Mouse (Mus musculus): ENCODE results near the gene Zcchc8. TPM values are rescaled to one million over a fixed set of nuclear protein-coding genes. Genes with fewer than 3 reads are reported as not detected.

Gene Zcchc8
- polyA plus RNA-seq, 1 experiment from 2014 or later, result 27.3 TPM

DNA sequence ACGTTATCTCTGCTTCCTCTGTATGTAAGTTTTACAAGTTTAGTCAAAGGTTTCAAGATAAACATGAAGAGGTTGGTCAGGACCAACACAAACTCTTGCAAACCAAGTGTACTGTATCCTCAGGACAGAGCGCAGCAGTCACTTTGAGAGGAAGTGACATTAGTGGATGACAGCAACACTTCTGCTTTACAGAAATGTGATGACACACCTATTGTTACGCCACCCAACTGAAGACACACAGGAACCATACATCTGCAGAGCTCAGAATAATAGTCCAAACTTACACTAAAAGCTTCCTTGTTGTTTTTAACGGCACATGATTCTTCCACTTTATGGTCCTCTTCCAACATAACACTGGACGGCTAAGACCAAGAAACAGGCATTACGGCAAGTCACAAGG lies 7.1 kb downstream of the Zcchc8 start:
- Histone ChIP-seq H3K27ac (replicated peaks) (no peak overlapping the region), H3K4me2 (replicated peaks; ENCODE audit: low read depth) (no peak overlapping the region), H3K9me3 (ENCODE audit: control insufficient read depth, low read length) (no peaks in the 10 kb centered on the region), H3K4me3 (ENCODE audit: low read depth, low read length) (no peak overlapping the region), H3K36me3 (ENCODE audit: control insufficient read depth, insufficient read depth, low read length) (peaks cover 10% of the 10 kb centered on the region), H3K4me1 (replicated peaks; ENCODE audit: control insufficient read depth, insufficient read depth) (no peaks in the 10 kb centered on the region), H3K9ac (ENCODE audit: low read length) (no peak overlapping the region), H3K27me3 (ENCODE audit: control insufficient read depth, insufficient read depth, low read length) (no peaks in the 10 kb centered on the region)
- no peak for TF ChIP-seq CTCF (IDR thresholded peaks at IDR 0.05; ENCODE audit: low read depth)
- TF ChIP-seq EP300 (optimal IDR thresholded peaks at IDR 0.05), result no peak
- ATAC-seq (ENCODE audit: low FRiP score, low TSS enrichment), result no peak
- no peak for DNase-seq (ENCODE audit: low spot score)
- 90% methylated on average over 6 of the region's 6 CpGs for WGBS

DNA sequence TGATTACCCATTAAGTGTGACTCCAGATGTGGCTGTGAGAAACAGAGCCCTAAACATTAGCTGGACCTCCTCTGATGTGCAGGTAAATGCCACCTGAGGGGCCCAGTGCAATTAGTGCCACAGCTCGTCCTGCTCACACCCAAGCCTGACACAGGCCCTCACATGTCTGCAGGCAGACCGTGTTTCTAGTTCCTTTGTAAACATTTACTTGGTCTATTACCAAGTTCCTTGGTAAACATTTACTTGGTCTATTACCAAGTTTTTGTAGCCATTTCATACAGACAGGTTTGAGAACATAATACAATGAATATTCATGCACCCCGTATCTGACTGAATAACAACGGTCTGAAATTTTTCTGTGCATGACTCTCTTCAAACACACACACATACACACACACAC lies 11.3 kb downstream of the Zcchc8 start:
- H3K4me1 ChIP-seq (replicated peaks; ENCODE audit: control insufficient read depth, insufficient read depth), result no peaks in the 10 kb centered on the region
- TF ChIP-seq CTCF (IDR thresholded peaks at IDR 0.05; ENCODE audit: low read depth) (no peak), EP300 (optimal IDR thresholded peaks at IDR 0.05) (no peak)
- ATAC-seq (ENCODE audit: low FRiP score, low TSS enrichment) (peak; percentile 77), DNase-seq (ENCODE audit: low spot score) (peak; percentile 53)
- no peak overlapping the region for H3K4me3 ChIP-seq (ENCODE audit: low read depth, low read length)
- H3K27ac ChIP-seq (replicated peaks), result no peak overlapping the region
- WGBS, result 42% methylated on average over 4 of the region's 4 CpGs
- peaks cover 24% of the 10 kb centered on the region for H3K36me3 ChIP-seq (ENCODE audit: control insufficient read depth, insufficient read depth, low read length)
- no peaks in the 10 kb centered on the region for H3K9me3 ChIP-seq (ENCODE audit: control insufficient read depth, low read length)
- H3K27me3 ChIP-seq (ENCODE audit: control insufficient read depth, insufficient read depth, low read length), result no peaks in the 10 kb centered on the region
- H3K9ac ChIP-seq (ENCODE audit: low read length), result no peak overlapping the region
- no peak overlapping the region for H3K4me2 ChIP-seq (replicated peaks; ENCODE audit: low read depth)

DNA sequence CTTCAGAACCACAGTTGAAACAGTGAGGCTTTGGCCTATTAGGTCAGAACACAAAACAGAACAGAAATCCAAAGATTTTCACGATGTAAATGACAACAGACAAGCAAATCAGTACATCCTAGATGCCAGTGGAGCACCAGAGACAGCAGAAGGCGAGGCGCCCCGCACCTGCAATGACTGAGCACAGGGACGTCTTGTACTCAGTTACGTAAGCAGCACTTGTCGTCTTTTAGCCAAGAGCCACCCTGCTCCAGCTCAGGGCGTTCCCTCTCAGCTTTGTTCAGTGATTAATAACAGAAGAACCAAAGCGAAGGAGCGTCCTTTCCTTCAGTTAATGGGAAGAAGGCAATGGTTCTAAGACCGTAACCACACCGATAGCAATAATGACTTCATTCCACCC lies 12.3 kb downstream of the Zcchc8 start:
- H3K27me3 ChIP-seq (ENCODE audit: control insufficient read depth, insufficient read depth, low read length), result no peaks in the 10 kb centered on the region
- TF ChIP-seq EP300 (optimal IDR thresholded peaks at IDR 0.05) (no peak), CTCF (IDR thresholded peaks at IDR 0.05; ENCODE audit: low read depth) (no peak)
- H3K4me3 ChIP-seq (ENCODE audit: low read depth, low read length), result no peak overlapping the region
- H3K4me2 ChIP-seq (replicated peaks; ENCODE audit: low read depth), result no peak overlapping the region
- H3K9ac ChIP-seq (ENCODE audit: low read length), result no peak overlapping the region
- ATAC-seq (ENCODE audit: low FRiP score, low TSS enrichment), result peak; percentile 86
- peaks cover 19% of the 10 kb centered on the region for H3K36me3 ChIP-seq (ENCODE audit: control insufficient read depth, insufficient read depth, low read length)
- peak; percentile 52 for DNase-seq (ENCODE audit: low spot score)
- WGBS, result 70% methylated on average over 12 of the region's 12 CpGs
- peak overlapping the region; percentile 56; the same call in 1 of the 2 replicates for H3K27ac ChIP-seq (replicated peaks)
- no peaks in the 10 kb centered on the region for H3K4me1 ChIP-seq (replicated peaks; ENCODE audit: control insufficient read depth, insufficient read depth)
- no peaks in the 10 kb centered on the region for H3K9me3 ChIP-seq (ENCODE audit: control insufficient read depth, low read length)

- peak overlapping the region; percentile 73 for H3K27ac ChIP-seq (replicated peaks)
- DNase-seq (ENCODE audit: low spot score), result peak; percentile 69
- WGBS, result 27% methylated on average over 11 of the region's 11 CpGs
These were observed 20.3 kb downstream of the Zcchc8 start for GRCm38 (mm10) chr5:123700625-123701024.

GRCm38 (mm10) chr5:123699198-123699597 lies 21.7 kb downstream of the Zcchc8 start:
- ATAC-seq (ENCODE audit: low FRiP score, low TSS enrichment) (peak; percentile 35; the same call in 1 of the 2 replicates), DNase-seq (ENCODE audit: low spot score) (peak; percentile 80)
- Histone ChIP-seq H3K9ac (ENCODE audit: low read length) (no peak overlapping the region), H3K36me3 (ENCODE audit: control insufficient read depth, insufficient read depth, low read length) (peaks cover 15% of the 10 kb centered on the region), H3K4me2 (replicated peaks; ENCODE audit: low read depth) (no peak overlapping the region), H3K4me1 (replicated peaks; ENCODE audit: control insufficient read depth, insufficient read depth) (0 out of 2 replicates have a peak, but pooled peaks cover 5% of the 10 kb centered on the region), H3K9me3 (ENCODE audit: control insufficient read depth, low read length) (no peaks in the 10 kb centered on the region), H3K27me3 (ENCODE audit: control insufficient read depth, insufficient read depth, low read length) (no peaks in the 10 kb centered on the region), H3K4me3 (ENCODE audit: low read depth, low read length) (no peak overlapping the region), H3K27ac (replicated peaks) (peak overlapping the region; percentile 20; the same call in 1 of the 2 replicates)
- no peak for TF ChIP-seq EP300 (optimal IDR thresholded peaks at IDR 0.05)
- TF ChIP-seq CTCF (IDR thresholded peaks at IDR 0.05; ENCODE audit: low read depth), result peak; percentile 89
- WGBS, result 24% methylated on average over 3 of the region's 3 CpGs

More at GRCm38 (mm10) chr5:123700625-123701024, 20.3 kb downstream of the Zcchc8 start:
- Histone ChIP-seq H3K9me3 (ENCODE audit: control insufficient read depth, low read length) (no peaks in the 10 kb centered on the region), H3K27me3 (ENCODE audit: control insufficient read depth, insufficient read depth, low read length) (no peaks in the 10 kb centered on the region), H3K4me2 (replicated peaks; ENCODE audit: low read depth) (no peak overlapping the region), H3K4me1 (replicated peaks; ENCODE audit: control insufficient read depth, insufficient read depth) (0 out of 2 replicates have a peak, but pooled peaks cover 3% of the 10 kb centered on the region), H3K4me3 (ENCODE audit: low read depth, low read length) (no peak overlapping the region), H3K9ac (ENCODE audit: low read length) (no peak overlapping the region), H3K36me3 (ENCODE audit: control insufficient read depth, insufficient read depth, low read length) (peaks cover 17% of the 10 kb centered on the region)
- peak; percentile 41 for TF ChIP-seq CTCF (IDR thresholded peaks at IDR 0.05; ENCODE audit: low read depth)
- TF ChIP-seq EP300 (optimal IDR thresholded peaks at IDR 0.05), result no peak
- peak; percentile 59 for ATAC-seq (ENCODE audit: low FRiP score, low TSS enrichment)

- no peak for TF ChIP-seq EP300 (optimal IDR thresholded peaks at IDR 0.05)
- 0 out of 2 replicates have a peak, but pooled peaks have one; percentile 6 for TF ChIP-seq CTCF (IDR thresholded peaks at IDR 0.05; ENCODE audit: low read depth)
- ATAC-seq (ENCODE audit: low FRiP score, low TSS enrichment), result peak; percentile 84
These were observed 23.9 kb downstream of the Zcchc8 start for GRCm38 (mm10) chr5:123696961-123697360.

More at GRCm38 (mm10) chr5:123696961-123697360, 23.9 kb downstream of the Zcchc8 start:
- Histone ChIP-seq H3K9ac (ENCODE audit: low read length) (no peak overlapping the region; the same call in 1 of the 2 replicates), H3K4me1 (replicated peaks; ENCODE audit: control insufficient read depth, insufficient read depth) (0 out of 2 replicates have a peak, but pooled peaks cover 5% of the 10 kb centered on the region), H3K4me3 (ENCODE audit: low read depth, low read length) (no peak overlapping the region), H3K27me3 (ENCODE audit: control insufficient read depth, insufficient read depth, low read length) (no peaks in the 10 kb centered on the region), H3K9me3 (ENCODE audit: control insufficient read depth, low read length) (no peaks in the 10 kb centered on the region), H3K36me3 (ENCODE audit: control insufficient read depth, insufficient read depth, low read length) (peaks cover 4% of the 10 kb centered on the region), H3K4me2 (replicated peaks; ENCODE audit: low read depth) (no peak overlapping the region), H3K27ac (replicated peaks) (peak overlapping the region; percentile 79)
- WGBS, result 60% methylated on average over 4 of the region's 4 CpGs
- DNase-seq (ENCODE audit: low spot score), result peak; percentile 73

Data from stomach, postnatal 0 days (tissue).